Mouse (Mus musculus) C2C12 (cell line): ENCODE results near the gene Adgrg5. TPM values are rescaled to one million over a fixed set of nuclear protein-coding genes. Genes with fewer than 3 reads are reported as not detected.

ENCODE experiments used
- H3K27me3 ChIP-seq: one replicate; pipeline ENCODE4 v1.6.1; 2011; ENCODE audit not compliant: control insufficient read depth, insufficient read depth, insufficient read length
- H3K36me3 ChIP-seq: one replicate; pipeline ENCODE4 v1.6.1; 2011; ENCODE audit not compliant: control insufficient read depth, insufficient read depth
- H3K4me3 ChIP-seq: one replicate; pipeline ENCODE4 v1.5.1; 2011; ENCODE audit warnings: mild to moderate bottlenecking, control low read depth; ENCODE audit not compliant: poor library complexity, insufficient read depth, severe bottlenecking
- H3K79me2 ChIP-seq: one replicate; pipeline ENCODE4 v1.6.1; 2011; ENCODE audit not compliant: control insufficient read depth, insufficient read depth
- H3K79me3 ChIP-seq: one replicate; pipeline ENCODE4 v1.6.1; 2011; ENCODE audit warnings: low read depth, control low read depth
- H3ac ChIP-seq: one replicate; pipeline ENCODE3; 2011; ENCODE audit warnings: low read depth; ENCODE audit not compliant: control insufficient read depth, insufficient read length
- CEBPB ChIP-seq: IDR thresholded peaks from one replicate; pipeline ENCODE4 v1.6.1; 2011; ENCODE audit warnings: low read depth, mild to moderate bottlenecking, control low read depth, moderate library complexity
- CTCF ChIP-seq: IDR thresholded peaks from one replicate; pipeline ENCODE4 v1.5.1; 2011; ENCODE audit not compliant: control insufficient read depth, insufficient read depth, insufficient read length
- FOSL1 ChIP-seq: IDR thresholded peaks from one replicate; pipeline ENCODE4 v1.8.0; 2011; ENCODE audit warnings: mild to moderate bottlenecking, low read length; ENCODE audit not compliant: poor library complexity, insufficient read depth, severe bottlenecking
- MAX ChIP-seq: IDR thresholded peaks from one replicate; pipeline ENCODE4 v1.6.1; 2011; ENCODE audit warnings: mild to moderate bottlenecking, control low read depth
- MYOD1 ChIP-seq: IDR thresholded peaks from one replicate; pipeline ENCODE4 v1.6.1; 2011; ENCODE audit warnings: low read depth; ENCODE audit not compliant: control insufficient read depth, insufficient read length
- MYOG ChIP-seq: IDR thresholded peaks from one replicate; pipeline ENCODE4 v1.6.1; 2011; ENCODE audit not compliant: control insufficient read depth, insufficient read length; ENCODE audit errors: extremely low read depth
- USF1 ChIP-seq: IDR thresholded peaks from one replicate; pipeline ENCODE4 v1.6.1; 2011; ENCODE audit warnings: low read depth, mild to moderate bottlenecking, control low read depth, moderate library complexity
- polyA plus RNA-seq: library from polyadenylated mRNA; unstranded; fragments of >200 nt; fragmentation: generic; extraction: Trizol; gene quantifications from one replicate; pipeline ENCODE4 v1.2.1, GENCODE M21; 2012; ENCODE audit warnings: missing spikeins

Gene Adgrg5
- polyA plus RNA-seq, 1 experiment = 0.18 TPM

DNA sequence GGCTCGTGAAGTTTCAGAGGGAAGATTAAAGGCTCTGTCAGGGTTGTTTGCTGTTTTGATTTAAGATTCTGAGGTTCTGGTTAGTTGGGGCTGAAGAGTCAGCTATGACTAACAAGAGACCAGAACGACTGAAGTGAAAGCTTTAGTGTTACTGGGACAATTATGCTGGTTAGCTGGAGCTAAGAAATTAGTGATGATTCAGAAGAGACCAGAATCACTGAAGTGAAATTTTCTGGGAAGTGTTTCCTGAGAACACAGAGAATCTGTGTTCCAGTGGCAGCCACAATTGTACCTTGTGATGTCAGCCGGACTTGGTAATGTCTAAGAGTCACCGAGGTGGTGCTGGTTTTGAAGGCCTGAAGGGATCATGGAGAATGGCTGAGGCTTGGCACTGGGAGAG is 42.8 kb upstream of the Adgrg5 start:
- Histone ChIP-seq H3K27me3 (peaks cover 9% of the 10 kb centered on the region), H3K79me2 (no peaks in the 10 kb centered on the region), H3ac (no peak overlapping the region), H3K4me3 (no peak overlapping the region), H3K79me3 (no peaks in the 10 kb centered on the region), H3K36me3 (no peaks in the 10 kb centered on the region)
- TF ChIP-seq MYOG (no peak), USF1 (no peak), MYOD1 (no peak), CEBPB (no peak), MAX (no peak), FOSL1 (no peak), CTCF (no peak)

DNA sequence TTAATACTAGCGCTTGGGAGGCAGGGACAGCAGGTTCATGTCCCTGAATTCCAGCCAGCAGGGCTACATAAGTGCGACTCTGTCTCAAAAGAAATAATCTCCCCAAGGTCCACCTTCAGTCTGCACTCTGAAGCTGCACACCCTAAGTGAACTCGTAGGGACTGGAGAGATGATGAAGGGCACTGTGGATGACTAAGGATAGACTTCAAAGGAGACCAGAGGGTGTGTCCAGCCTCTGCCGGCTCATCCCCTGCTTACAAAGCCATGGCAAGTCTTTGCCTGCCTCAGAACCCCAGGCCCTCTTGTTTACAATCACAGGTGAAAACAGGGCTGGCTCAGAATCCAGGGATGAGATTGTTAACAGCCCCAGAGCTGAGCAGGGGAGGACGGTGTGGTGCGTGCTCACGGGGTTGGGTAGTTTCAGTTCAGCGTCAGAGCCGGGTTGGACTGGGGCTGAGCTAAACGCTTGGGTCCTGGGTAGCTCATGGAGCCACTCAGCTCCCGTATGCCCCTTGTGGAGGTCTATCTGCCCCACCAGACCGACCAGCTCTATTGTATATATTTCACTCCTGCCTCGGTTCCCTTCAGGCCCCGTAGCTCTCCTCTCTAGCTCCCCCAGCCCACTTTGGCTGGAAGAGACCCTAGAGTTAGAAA is 35.0 kb upstream of the Adgrg5 start:
- Histone ChIP-seq H3ac (no peak overlapping the region), H3K36me3 (no peaks in the 10 kb centered on the region), H3K27me3 (peaks cover 35% of the 10 kb centered on the region), H3K4me3 (no peak overlapping the region), H3K79me3 (no peaks in the 10 kb centered on the region), H3K79me2 (no peaks in the 10 kb centered on the region)
- TF ChIP-seq MAX = no peak
- TF ChIP-seq MYOG = no peak
- TF ChIP-seq CEBPB = no peak
- TF ChIP-seq USF1 = no peak
- no peak for TF ChIP-seq CTCF
- TF ChIP-seq MYOD1 = no peak
- no peak for TF ChIP-seq FOSL1

DNA sequence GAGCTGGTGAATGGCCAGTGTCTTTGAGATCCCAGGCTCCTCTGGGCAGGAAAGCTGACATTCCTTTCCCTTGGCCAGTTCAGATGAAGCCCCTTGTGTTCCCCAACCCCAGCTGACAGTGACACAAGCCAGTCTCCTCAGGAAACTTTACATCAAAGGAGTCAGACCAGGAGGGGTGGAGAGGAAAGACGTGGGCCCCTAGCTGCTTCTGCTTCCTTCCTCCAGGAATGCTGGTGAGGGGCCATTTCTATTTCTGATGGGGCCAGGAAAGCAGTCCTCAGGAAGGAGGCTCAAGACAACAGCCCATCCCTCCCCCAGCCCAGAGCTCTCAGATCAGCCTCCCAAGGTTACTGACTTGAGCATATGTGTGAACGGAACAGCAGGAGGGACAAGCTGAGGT is 30.6 kb upstream of the Adgrg5 start:
- Histone ChIP-seq H3K4me3 (no peak overlapping the region), H3K79me2 (no peaks in the 10 kb centered on the region), H3K36me3 (no peaks in the 10 kb centered on the region), H3K79me3 (no peaks in the 10 kb centered on the region), H3ac (no peak overlapping the region), H3K27me3 (peaks cover 29% of the 10 kb centered on the region)
- no peak for TF ChIP-seq USF1
- TF ChIP-seq FOSL1 = no peak
- TF ChIP-seq MYOD1 = no peak
- TF ChIP-seq CEBPB = no peak
- no peak for TF ChIP-seq CTCF
- TF ChIP-seq MAX = no peak
- no peak for TF ChIP-seq MYOG

DNA sequence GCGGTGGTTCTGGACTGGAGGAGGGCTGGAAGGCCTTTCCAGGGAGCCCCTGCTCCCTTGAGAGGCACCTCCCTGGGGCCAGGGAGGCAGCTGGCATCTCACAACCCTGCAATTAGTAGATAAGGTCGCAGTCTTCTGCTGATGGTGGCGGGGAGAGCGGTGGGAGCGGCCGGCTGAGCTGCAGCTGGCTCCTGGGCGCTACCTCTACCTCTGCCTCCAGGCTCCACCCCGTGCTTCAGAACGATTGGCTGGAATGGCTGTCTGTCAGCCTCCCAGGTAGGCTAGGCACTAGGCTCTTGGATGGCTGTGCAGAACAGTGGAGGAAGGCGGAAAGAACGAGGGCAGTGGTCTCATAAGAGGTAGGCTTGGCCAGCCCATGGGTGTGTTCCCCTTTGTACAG is 24.2 kb upstream of the Adgrg5 start:
- TF ChIP-seq CTCF (no peak), CEBPB (no peak), FOSL1 (no peak), MYOD1 (no peak), MAX (no peak), MYOG (no peak), USF1 (no peak)
- Histone ChIP-seq H3K79me3 (no peaks in the 10 kb centered on the region), H3ac (no peak overlapping the region), H3K4me3 (no peak overlapping the region), H3K79me2 (no peaks in the 10 kb centered on the region), H3K36me3 (no peaks in the 10 kb centered on the region), H3K27me3 (peaks cover 11% of the 10 kb centered on the region)

DNA sequence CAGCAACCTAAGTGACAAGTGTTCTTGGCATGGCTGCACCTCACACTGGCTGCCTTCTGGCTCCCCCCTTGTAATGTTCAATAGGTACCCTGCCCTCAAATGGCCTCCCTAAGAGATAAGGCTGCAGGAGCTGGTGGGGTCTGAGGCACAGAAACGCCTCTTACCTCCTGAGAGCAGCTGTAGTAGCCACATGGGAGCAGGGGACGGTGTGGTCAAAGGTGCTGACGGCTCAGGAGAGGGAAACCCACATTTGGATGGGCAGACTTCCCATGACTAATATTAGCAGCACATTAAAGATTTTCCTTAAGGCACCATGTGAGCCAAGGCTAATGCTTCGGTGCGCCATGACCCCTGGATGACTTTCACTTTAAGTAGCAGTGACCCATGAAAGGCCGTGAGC is 22.9 kb upstream of the Adgrg5 start:
- Histone ChIP-seq H3K79me3 (no peaks in the 10 kb centered on the region), H3K79me2 (no peaks in the 10 kb centered on the region), H3K4me3 (no peak overlapping the region), H3K36me3 (no peaks in the 10 kb centered on the region), H3K27me3 (peaks cover 4% of the 10 kb centered on the region), H3ac (no peak overlapping the region)
- TF ChIP-seq CEBPB (no peak), FOSL1 (no peak), MYOG (no peak), USF1 (no peak), CTCF (no peak), MYOD1 (peak; percentile 7), MAX (no peak)

DNA sequence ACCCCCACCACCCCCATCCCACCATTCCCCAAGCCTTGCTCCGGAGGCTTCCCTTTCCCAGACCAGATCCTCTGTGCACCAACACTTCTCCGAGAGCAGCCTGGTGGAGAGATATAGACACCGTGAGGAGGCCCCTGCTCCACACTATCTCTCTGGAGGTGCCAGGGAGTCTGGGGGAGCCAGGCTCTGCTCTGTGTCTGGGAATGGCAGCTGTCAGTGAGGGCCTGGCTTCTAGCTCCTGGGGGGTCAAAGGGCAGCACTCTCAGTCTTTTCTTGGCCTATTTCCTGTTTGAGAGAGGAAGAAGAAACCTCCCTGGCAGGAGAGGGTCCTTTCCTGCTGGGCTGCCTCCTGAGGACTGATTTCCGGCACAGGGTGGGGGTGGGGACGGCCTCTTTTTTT is 22.5 kb upstream of the Adgrg5 start:
- no peaks in the 10 kb centered on the region for H3K79me2 ChIP-seq
- no peak overlapping the region for H3K4me3 ChIP-seq
- no peak overlapping the region for H3ac ChIP-seq
- H3K36me3 ChIP-seq = peaks cover 2% of the 10 kb centered on the region
- no peak for TF ChIP-seq CEBPB
- TF ChIP-seq MAX = no peak
- no peak for TF ChIP-seq MYOG
- TF ChIP-seq MYOD1 = no peak
- no peak for TF ChIP-seq CTCF
- no peak for TF ChIP-seq FOSL1
- no peak for TF ChIP-seq USF1
- H3K79me3 ChIP-seq = no peaks in the 10 kb centered on the region
- H3K27me3 ChIP-seq = peaks cover under 1% of the 10 kb centered on the region
